Mouse (Mus musculus): ENCODE measurements around the gene Olfr629. TPM values are rescaled to one million over a fixed set of nuclear protein-coding genes. Genes with fewer than 3 reads are reported as not detected.
"Not testable (repeated sequence)": the region's sequence is repeated elsewhere in the genome, so short reads cannot be mapped to it uniquely, and the experiment has no call there.

Gene Olfr629
- total RNA-seq (2021): not detected
- long read RNA-seq, experiment 1: 0 reads
- long read RNA-seq, experiment 2: 0 reads

GRCm38 (mm10) chr7:103744843-103745242 lies at the start of gene Olfr629:
Olfr629 (minus strand) TSS chr7:103744943.
- no peak for DNase-seq (ENCODE audit: low spot score)

DNA sequence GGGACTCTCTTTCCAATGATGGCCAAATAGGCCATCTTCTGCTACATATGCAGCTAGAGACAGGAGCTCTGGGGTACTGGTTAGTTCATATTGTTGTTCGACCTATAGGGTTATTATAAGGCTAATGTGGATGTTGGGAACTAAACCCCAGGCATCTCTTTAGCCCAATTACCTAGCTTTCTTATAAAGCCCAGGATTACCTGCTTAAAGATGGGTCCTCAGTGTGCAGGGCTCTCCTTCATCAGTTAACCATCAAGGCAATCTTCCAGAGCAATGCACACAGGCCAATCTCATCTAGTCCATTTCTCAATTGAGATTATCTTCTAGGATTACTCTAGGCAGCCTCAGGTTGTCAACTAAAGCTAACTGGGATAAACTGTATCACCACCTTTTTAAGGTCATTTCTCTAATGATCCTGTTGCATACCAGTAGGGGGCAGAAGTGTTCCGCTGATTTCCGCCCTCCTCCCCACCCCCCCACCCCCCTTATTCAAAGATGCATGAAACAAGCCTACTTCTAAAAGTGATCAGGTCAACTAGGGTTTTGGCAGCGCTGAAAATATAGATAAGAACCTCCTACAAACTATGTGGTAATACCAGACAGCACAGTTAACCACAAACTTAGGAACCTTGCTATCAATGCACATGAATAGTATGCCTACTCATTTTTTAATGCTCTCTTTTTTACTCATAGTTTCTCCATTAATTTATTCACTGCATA lies 48.1 kb upstream of the Olfr629 start:
- DNase-seq (ENCODE audit: low spot score): no peak

GRCm38 (mm10) chr7:103791721-103792120 lies 47.0 kb upstream of the Olfr629 start, which contains the start of gene Olfr67:
Olfr67 (minus strand) TSS chr7:103791821.
- no peak for DNase-seq (ENCODE audit: low spot score)

GRCm38 (mm10) chr7:103779598-103779997 lies 34.9 kb upstream of the Olfr629 start, which contains the start of gene Olfr68:
Olfr68 (minus strand) TSS chr7:103779698.
- no peak for DNase-seq (ENCODE audit: low spot score)

DNA sequence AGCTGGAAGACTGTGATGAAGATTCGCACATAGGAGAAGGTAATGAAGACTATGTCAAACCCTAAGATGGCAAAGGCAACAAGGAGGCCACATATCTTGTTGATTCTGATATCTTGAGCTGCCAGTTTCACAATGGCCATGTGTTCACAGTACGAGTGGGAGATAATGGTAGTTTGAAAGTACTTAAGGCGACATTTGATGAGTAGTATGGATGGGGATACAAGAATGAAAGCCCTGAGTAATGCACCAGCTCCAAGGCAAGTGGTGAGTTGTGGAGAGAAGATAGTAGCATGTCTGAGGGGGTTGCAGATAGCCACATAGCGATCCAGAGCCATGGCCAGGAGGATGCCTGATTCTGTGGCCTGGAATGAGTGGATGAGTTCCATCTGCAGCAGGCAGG lies 32.9 kb upstream of the Olfr629 start:
- DNase-seq (ENCODE audit: low spot score): not testable (repeated sequence)

- no peak for DNase-seq (ENCODE audit: low spot score)
Measured at GRCm38 (mm10) chr7:103771494-103771893, 26.8 kb upstream of the Olfr629 start, which contains the start of gene Olfr69. Olfr69 (minus strand) TSS chr7:103771594.

DNA sequence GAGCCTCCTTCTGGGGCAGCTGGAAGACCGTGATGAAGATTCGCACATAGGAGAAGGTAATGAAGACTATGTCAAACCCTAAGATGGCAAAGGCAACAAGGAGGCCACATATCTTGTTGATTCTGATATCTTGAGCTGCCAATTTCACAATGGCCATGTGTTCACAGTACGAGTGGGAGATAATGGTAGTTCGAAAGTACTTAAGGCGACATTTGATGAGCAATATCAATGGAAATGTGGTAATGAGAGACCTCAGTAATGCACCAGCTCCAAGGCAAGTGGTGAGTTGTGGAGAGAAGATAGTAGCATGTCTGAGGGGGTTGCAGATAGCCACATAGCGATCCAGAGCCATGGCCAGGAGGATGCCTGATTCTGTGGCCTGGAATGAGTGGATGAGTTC lies 22.9 kb upstream of the Olfr629 start:
- not testable (repeated sequence) for DNase-seq (ENCODE audit: low spot score)

GRCm38 (mm10) chr7:103762212-103762611 lies 17.5 kb upstream of the Olfr629 start:
- not testable (repeated sequence) for DNase-seq (ENCODE audit: low spot score)

GRCm38 (mm10) chr7:103757233-103757632 lies 12.5 kb upstream of the Olfr629 start, which contains the start of gene Olfr630:
Olfr630 (minus strand) TSS chr7:103757333.
- DNase-seq (ENCODE audit: low spot score): no peak

DNA sequence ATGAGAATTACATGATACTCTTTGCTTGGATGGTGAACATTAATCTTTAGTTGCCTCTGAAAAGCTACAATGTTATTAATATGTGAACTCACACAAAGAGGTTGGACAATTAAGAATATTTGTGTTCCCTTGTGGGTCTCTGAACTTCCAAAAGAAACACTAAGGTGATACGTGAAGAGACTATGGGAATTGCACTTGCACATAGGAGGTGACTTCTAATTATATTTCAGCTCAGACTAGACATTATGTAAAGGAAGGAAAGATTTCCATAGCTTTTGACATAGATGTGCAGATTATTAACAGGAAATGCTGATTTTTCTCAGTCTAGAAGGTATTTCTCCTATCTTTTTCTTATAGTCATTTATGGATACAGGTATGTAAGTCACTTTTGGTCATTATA lies 14.7 kb downstream of the Olfr629 start, which contains the start of gene Olfr628:
TSS of gene Olfr628 (plus strand) at position 301 of the 400 bp plus-strand sequence.
- DNase-seq (ENCODE audit: low spot score): no peak

DNA sequence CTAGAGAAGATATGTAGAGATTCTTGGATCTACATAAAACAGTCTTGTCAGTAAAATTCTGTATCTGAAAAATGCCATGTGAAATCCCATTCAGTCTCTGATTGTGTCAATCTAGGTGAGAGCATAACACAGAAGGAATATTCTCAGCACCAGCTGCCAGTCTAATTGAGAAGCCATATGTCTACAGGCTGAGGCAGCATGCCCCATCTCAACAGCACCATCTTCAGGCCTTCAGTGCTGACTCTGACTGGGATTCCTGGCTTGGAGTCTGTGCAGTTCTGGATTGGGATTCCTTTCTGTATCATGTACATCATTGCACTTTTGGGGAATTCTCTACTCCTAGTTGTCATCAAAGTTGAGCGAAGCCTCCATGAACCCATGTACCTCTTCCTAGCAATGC lies 28.3 kb downstream of the Olfr629 start:
- not testable (repeated sequence) for DNase-seq (ENCODE audit: low spot score)

DNA sequence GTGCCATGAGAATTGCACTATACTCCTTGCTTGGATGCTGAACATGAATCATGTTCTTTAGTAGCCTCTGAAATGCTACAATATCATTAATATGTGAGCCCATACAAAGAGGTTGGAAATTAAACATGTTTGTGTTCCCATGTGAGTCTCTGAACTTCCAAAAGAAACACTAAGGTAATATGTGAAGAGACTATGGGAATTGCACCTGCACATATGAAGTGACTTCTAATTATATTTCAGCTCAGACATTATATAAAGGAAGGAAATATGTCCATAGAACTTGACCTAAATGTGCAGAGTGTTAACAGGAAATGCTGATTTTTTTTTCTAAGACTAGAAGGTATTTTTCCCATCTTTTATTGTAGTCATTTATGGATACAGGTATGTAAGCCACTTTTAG lies 30.4 kb downstream of the Olfr629 start, which contains the start of gene Olfr243:
TSS of gene Olfr243 (plus strand) at position 301 of the 400 bp plus-strand sequence.
- no peak for DNase-seq (ENCODE audit: low spot score)

GRCm38 (mm10) chr7:103712024-103712423 lies 32.7 kb downstream of the Olfr629 start:
- no peak for DNase-seq (ENCODE audit: low spot score)

- DNase-seq (ENCODE audit: low spot score): no peak
Measured at GRCm38 (mm10) chr7:103699469-103699868, 45.3 kb downstream of the Olfr629 start.

Other genes starting within 250 kb of the Olfr629 start
- gene Olfr609, start 246.9 kb downstream of the Olfr629 start, total RNA-seq (2021): not detected
- gene Olfr610, start 232.8 kb downstream of the Olfr629 start, total RNA-seq (2021): not detected
- gene Olfr611, start 224.1 kb downstream of the Olfr629 start, total RNA-seq (2021): not detected
- not detected for gene Olfr612, start 202.2 kb downstream of the Olfr629 start, total RNA-seq (2021)
- gene Olfr613, start 196.9 kb downstream of the Olfr629 start, total RNA-seq (2021): not detected
- gene Olfr615, start 188.9 kb downstream of the Olfr629 start, total RNA-seq (2021): not detected
- gene Olfr616, start 175.8 kb downstream of the Olfr629 start, total RNA-seq (2021): not detected
- not detected for gene Olfr617, start 171.9 kb downstream of the Olfr629 start, total RNA-seq (2021)
- not detected for gene Olfr618, start 154.8 kb downstream of the Olfr629 start, total RNA-seq (2021)
- not detected for gene Olfr619, start 144.4 kb downstream of the Olfr629 start, total RNA-seq (2021)
- gene Olfr620, start 132.4 kb downstream of the Olfr629 start, total RNA-seq (2021): not detected
- gene Olfr622, start 102.2 kb downstream of the Olfr629 start, total RNA-seq (2021): not detected
- not detected for gene Olfr623, start 81.2 kb downstream of the Olfr629 start, total RNA-seq (2021)
- gene Olfr624, start 73.8 kb downstream of the Olfr629 start, total RNA-seq (2021): not detected
- gene Olfr625-ps1, start 62.2 kb downstream of the Olfr629 start, total RNA-seq (2021): not detected
- not detected for gene Olfr243, start 30.3 kb downstream of the Olfr629 start, total RNA-seq (2021)
- not detected for gene Olfr628, start 14.6 kb downstream of the Olfr629 start, total RNA-seq (2021)
- not detected for gene Olfr630, start 12.4 kb upstream of the Olfr629 start, total RNA-seq (2021)
- not detected for gene Olfr69, start 26.7 kb upstream of the Olfr629 start, total RNA-seq (2021)
- not detected for gene Olfr68, start 34.8 kb upstream of the Olfr629 start, total RNA-seq (2021)
- gene Olfr67, start 46.9 kb upstream of the Olfr629 start, total RNA-seq (2021): not detected
- gene Hbb-bt, start 69.1 kb upstream of the Olfr629 start, total RNA-seq (2021): 10 to 100 TPM; 28.0 to 32.7 TPM
- 100 to 1,000 TPM; 317 to 407 TPM for gene Hbb-bs, start 83.2 kb upstream of the Olfr629 start, total RNA-seq (2021)
- not detected for gene Hbb-bh2, start 95.6 kb upstream of the Olfr629 start, total RNA-seq (2021)
- gene Hbb-bh1, start 98.2 kb upstream of the Olfr629 start, total RNA-seq (2021): not detected
- gene Hbb-y, start 108.3 kb upstream of the Olfr629 start, total RNA-seq (2021): not detected
- gene Olfr66, start 141.3 kb upstream of the Olfr629 start, total RNA-seq (2021): not detected
- not detected for gene Olfr64, start 149.5 kb upstream of the Olfr629 start, total RNA-seq (2021)
- gene Olfr65, start 158.5 kb upstream of the Olfr629 start, total RNA-seq (2021): not detected
- gene Olfr631, start 183.9 kb upstream of the Olfr629 start, total RNA-seq (2021): not detected
- not detected for gene Olfr632, start 189.4 kb upstream of the Olfr629 start, total RNA-seq (2021)
- not detected for gene Olfr633, start 199.5 kb upstream of the Olfr629 start, total RNA-seq (2021)
- gene Olfr635, start 226.2 kb upstream of the Olfr629 start, total RNA-seq (2021): not detected

Data from gastrocnemius, adult 18-20 months (tissue).